Mouse (Mus musculus) ovary, postnatal 36 days (tissue): ENCODE measurements around the gene Rbm25.

Source experiments
- DNase-seq: peaks from one replicate; pipeline ENCODE4 v3.0.0; 2022; ENCODE audit warnings: low spot score, mixed read lengths

Rbm25 gene

DNA sequence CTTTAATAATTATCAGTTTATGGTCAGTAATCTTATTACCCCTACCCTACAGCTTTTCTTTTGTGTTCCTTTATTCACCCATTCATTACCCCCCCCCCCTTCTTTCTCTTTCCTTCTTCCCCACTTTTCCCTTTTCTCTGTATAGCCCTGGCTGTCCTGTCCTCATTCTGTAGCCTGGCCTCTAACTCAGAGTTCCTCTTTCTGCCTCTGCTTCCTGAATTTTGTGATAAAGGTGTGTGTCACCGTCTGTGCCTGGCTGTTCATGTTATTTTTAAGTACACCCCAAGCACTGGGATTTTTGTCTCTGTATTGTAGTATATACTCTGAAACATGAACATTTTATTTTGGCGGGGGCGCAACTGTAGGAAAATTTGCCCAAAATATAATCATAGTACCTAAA lies 19.3 kb downstream of the Rbm25 start:
- DNase-seq: no peak

DNA sequence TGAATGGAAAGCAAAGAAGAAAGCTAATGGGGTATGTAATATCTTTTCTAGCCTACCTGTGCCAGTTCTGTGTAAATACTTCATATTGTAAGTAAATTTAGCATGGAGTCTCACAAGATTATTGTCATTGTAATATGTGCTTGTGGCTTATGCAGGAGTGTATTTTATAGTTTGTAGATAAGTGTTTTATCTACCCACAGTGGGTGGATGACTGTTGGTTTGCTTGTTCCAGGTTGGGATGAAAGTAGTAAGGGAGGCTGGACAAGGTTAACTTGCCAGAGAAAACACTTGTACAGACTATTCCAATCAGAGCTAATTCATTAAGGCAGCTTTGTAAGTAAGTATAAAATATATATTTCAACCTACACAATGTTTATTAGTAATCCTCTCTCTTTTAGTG lies 20.4 kb downstream of the Rbm25 start:
- no peak for DNase-seq

DNA sequence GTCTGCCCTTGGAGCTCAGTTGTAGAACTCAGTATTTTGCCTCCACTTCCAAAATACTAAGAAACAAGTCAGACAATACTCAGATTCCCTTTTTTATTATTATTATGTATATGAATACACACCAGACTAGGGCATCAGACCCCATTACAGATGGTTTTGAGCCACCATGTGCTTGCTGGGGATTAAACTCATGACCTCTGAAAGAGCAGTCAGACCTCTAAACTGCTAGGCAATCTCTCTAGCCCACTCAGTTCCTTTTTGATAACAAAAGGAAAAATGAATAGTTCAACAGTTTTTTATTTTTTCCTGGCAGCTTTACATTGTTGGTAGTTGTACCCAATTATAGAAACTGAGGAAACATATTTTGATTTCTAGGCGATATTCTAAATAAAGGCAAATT lies 54.4 kb downstream of the Rbm25 start:
- DNase-seq: no peak

DNA sequence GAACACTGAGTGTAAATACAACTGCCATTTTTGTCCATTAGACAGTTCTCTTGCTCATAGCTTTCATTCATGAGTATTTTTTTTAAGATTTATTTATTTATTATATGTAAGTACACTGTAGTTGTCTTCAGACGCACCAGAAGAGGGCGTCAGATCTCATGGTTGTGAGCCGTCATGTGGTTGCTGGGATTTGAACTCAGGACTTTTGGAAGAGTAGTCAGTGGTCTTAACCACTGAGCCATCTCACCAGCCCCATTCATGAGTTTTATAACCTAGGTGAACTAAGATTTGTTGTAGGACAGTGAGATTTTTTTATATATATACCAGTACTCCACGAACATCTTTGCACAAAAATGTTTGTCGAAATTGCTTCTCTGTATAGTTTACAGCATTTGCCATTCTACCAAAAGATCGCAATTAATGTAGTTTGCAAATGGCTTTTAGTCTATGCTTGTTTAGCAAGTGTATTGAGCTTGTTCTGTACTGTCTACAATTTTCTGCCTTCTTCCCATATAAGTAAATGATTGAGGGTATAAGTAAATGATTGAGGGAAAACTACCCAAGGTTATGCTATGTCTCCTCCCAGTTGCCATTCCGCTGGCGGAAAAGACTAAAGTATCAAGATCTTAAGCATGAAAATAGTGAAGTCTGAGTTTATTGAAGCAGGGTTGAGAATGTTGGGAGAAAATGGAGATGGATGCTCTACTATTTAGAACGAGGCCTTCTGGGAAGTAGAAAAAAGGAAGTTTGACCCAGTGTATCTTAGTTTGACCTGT lies 55.7 kb downstream of the Rbm25 start:
- DNase-seq: no peak

DNA sequence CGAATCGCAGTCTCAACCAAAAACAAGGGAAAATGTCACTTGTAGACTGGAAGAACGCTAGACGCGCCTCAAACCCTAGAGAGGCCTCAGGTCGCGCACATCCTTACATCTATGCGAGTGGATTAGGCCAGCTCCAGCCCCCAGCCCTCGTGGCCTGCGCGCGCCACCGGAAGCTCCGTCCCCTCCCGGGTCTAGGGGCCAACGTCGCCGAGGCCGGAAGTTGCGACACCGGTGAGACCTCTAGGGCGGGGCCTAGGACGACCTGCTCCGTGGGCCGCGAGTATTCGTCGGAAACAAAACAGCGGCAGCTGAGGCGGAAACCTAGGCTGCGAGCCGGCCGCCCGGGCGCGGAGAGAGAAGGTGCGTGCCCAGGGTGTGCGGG lies 56.9 kb downstream of the Rbm25 start, which contains the start of gene Psen1:
Gene Psen1, plus strand, starts transcription at position 219 of the 382 bp plus-strand sequence.
- DNase-seq: peak; percentile 93

DNA sequence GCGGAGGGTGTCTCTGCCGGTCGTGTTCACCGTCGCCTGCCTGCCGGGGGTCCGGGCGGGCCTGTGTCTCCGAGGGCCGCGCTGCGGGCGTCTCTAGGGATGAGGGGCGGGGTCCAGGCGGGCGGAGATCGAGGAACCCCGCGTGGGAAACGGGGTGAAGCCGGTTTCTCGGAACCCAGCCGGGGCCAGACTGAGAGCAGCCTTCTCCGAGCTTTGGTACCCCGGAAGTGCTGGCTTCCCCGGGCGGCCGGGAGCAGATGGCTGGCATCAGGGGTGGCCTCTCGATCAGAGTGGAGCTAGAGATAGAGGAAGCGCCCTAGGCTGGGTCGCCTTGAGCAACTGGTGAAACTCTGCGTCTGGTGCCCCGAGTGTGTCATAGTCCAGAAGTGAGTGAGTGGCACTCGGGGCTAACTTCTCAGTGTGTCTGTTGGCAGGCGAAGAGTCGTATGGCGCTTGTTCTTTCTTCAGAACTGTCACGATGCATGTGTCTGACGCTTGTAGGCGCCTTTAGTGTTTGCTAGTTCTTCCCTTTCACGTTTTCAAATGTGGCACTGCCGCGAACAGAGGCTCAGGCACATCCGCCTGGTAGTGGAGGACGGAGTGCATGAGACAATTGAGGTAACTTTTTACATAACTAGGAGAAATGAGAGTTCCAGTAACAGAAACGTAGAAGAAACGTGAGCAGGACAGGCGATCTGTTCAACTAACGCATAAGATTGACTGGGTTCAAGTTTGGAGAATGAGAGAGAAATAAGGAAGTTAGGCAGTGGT lies 57.5 kb downstream of the Rbm25 start:
- no peak for DNase-seq

DNA sequence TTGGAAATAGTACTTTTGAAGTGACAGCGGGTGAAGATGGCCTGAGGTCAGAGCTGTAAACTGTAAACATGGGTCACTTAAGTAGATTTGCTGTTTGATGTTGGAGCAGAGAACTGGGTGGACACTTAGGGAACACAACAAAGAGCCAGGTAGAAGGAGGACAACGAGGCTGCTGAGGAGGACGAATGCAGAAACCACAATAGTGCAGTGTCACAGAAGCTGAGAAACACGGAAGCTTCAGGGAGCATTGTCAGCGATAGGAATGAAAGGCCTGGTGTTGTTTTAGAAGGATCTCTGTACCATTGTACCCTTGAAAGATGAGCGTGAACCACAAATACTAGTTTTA lies 58.0 kb downstream of the Rbm25 start:
- DNase-seq: no peak

DNA sequence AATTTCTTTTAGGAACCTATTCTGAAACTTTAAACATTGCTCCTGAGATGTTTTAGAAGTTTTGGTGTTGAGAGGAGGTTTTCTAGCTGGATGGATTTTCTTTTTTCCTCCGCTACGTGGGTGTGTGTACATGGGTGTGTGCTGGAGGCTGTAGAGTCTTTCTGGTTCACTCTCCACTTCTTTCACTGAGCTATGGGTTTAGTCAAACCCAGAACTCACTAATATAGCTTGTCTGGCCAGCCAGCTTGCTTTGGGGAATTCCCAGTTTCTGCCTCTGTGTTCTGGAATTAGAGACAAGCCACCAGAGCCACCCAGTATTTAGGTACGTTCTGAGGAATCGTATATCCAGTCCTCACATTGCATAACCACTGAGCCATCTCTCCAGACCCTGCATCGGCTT lies 63.0 kb downstream of the Rbm25 start:
- no peak for DNase-seq

DNA sequence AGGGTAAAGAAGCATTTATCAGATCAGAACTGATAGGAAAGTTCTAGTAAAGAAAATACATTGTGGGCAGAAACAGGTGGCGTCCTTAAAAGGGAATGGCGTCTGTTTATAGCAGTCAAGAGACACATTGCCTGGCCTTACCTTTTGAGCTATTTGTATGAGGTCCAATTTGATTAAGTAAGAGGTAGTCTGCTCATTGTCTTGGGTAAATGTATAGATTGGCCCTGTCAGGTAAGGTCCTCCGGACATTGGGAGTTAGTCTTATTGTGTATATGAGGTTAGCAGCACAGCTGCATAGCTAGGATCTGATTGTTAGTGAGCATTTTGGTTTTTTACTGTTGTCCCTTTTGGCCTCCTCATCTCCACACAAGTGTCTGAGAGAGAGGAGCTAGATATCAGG lies 63.6 kb downstream of the Rbm25 start:
- DNase-seq: no peak

DNA sequence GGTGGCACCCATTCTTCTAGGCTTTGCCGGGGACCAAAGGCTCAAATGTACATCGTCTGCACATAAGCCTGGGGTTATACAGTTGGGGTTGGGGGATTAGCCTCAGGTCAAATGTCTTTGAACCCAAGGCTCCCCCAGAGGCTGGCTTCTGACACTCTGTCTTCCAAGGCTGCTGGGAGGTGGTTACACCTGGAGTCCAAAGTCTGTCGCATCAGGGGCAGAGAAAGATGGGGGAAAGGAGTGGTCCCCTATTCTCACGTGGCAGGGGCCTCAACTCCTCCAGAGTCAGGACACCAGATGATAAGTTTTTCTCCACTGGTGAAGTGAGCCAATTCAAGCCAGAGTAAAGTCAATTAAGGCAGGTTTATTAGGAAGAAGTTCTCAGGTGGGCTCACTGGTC lies 67.6 kb downstream of the Rbm25 start:
- DNase-seq: no peak

DNA sequence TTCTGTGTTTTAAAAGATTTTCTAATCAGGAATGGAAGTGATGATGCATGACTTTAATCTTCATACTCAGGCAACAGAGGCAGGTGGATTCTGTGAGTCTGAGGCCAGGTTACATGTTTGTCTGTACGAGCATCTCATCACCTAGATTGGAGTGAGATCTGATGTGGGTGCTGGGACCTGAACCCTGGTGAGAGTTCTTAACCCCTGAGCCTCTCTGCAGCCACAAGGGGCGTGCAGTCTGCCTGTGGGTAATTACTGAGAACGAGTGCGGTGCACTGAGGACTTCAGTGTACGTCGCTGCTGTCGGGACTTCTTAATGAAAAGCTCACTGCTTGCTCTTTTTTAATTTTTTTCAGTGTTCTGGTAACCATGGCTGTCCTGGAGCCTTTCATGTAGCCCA lies 70.6 kb downstream of the Rbm25 start:
- no peak for DNase-seq

DNA sequence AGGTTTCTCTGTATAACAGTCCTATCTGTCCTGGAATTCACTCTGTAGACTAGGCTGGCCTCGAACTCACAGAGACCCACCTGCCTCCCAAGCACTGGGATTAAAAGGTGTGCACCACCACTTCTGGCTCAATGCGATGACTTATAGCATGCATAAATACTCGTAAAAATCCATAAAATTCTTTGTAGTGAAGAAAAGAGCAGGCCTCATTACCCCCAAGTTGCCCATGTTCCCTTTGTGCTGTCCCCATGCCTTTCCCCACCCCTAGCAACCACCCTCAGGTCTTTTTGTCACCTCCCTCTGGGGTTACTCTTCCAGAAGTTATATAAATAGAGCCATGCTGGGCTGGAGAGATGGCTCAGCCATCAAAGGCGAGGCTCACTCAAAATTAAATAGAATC lies 71.8 kb downstream of the Rbm25 start:
- no peak for DNase-seq

DNA sequence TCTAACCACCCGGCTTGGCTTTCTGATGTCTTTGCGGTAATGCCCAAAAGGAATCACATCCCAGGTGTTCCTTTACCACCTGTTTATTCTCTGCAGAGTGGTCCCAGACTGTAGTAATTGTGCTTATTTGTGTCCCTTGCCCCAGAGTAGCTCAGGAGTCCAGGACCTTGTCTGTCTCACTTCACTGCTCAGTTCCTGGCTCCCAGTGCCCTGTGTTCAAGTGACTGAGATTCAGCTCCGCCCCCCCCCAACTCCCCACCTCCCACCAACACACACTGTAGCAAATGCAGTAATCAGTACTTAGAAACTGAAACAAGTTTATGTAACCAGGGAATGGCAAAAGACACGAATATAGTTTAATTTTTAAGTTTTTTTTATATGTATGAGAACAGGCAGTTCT lies 75.9 kb downstream of the Rbm25 start:
- DNase-seq: no peak

DNA sequence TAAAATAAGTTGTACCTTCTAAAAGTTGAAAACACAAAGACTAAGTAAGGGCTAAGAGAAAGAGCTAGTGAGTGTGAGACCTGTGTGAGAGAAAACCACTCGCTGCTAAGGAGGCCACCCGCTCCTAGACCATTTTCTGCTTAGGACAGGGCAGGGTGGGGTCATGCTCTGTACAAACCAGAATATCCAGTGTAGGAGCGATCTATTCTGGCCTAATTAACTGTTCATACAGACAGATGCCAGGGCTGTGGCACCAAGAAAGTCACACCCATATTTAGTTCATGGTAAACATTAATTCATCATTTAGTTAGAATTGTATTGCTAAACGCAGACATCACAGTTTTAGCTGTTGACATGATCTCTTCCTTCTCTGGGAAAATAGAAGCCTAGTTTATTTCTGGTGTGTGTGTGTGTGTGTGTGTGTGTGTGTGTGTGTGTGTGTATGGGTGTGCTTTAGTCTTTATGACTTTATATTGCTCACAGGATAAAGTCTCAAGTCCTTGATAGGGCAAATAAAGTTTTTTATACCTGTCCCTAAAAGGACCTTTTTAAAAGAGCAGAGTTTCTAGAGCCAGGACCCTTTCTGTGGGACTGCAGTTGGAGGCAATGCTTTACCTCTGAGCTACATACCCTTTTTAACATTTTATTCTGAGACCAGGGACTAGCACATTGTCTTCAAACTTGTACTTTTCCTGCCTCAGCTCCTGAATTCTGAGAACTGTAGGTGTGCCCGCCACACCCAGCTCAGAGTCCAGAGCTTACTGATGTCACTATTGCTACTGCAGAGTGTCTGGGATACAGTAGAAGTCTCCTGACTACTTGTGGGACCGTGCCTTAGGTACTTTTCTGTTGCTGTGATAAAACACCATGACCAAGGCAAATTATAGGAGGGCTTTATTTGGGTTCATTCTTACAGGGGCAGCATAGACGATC lies 77.4 kb downstream of the Rbm25 start:
- no peak for DNase-seq

DNA sequence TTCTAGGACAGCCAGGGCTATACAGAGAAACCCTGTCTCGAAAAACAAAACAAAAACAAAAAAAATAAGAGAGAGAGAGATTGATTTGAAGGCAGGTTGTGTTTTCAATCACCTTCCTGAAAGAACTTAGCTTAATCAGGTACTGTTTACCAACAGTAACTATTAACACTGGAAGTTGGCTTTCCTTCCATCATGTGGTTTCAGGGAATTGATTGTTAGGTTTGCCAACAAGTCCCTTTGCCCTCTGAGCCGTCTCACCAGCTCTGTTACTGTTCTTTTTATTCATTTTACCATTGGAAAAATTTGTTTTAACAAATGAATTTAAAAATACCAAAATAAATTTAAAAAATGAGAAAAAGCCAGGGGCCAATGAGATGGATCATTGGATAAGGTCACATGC lies 78.9 kb downstream of the Rbm25 start:
- DNase-seq: no peak

DNA sequence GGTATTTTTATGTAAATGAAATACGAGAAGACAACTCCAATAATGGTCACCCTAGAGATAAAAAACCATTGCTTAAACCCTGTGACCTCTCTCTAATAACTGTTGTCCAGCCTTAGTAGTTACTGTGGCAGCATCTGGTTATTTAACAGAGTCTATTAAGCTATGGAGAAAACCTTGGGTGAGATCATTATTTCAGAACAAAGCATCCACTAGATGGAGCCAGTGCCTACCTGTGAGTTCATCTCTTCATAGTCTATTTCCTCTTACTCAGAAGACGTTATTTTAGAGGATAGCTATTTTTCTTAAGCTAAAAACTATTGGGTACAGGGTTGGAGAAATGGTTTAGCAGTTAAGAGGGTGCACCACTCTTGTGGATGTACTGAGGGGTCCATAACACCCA lies 82.7 kb downstream of the Rbm25 start:
- DNase-seq: no peak

DNA sequence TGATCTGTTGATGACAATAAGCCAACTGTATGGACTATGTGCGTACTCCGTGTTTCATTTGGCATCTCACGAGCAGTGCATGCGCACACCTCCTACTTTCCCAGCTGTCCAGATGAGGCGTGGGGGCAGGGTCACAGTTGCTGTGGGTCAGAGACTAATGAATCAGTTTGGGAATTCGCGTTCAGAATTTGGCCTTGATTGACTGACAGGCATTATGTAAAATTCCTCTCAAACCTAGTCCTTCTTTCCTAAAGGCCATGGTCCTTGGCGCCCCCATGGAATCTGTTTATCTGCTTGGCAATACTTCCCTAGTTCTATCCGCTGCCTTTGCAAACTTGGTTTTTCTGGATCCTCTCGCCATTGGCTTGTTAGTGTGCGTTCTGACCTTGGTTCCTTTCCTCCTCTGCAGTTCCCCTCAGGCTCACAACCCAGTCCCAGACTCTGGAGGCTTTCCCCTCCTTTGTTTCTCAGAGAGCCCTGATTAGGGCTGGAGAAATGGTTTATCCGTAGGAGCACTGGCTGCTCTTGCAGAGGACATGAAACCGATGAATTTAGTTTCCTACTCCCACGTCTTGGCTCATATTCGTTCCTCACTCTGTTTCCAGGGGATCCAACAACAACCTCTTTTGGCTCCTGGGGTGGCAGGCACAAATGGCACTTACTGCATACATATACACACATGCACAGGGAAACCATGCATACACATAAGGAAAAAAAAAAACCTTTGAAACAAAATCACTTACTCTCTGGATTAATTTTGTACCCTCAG lies 85.6 kb downstream of the Rbm25 start:
- peak; percentile 40 for DNase-seq

DNA sequence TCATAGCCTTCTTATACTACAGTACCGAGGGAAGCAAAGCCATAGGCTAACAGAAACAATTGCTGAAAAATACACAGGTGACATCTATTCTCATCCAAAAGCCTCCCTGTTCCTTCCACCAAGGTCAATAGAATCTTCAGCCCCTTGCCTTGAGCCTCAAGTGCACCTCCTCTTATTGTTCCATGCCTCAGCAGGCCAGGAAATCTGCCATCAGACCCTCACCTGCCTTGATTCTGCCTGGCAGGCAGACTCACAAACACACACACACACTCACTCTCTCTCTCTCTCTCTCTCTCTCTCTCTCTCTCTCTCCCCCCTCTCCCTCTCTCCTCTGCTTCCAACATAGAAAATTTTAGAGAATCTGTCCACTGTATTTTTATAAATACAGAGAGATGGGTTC lies 88.4 kb downstream of the Rbm25 start:
- DNase-seq: no peak

DNA sequence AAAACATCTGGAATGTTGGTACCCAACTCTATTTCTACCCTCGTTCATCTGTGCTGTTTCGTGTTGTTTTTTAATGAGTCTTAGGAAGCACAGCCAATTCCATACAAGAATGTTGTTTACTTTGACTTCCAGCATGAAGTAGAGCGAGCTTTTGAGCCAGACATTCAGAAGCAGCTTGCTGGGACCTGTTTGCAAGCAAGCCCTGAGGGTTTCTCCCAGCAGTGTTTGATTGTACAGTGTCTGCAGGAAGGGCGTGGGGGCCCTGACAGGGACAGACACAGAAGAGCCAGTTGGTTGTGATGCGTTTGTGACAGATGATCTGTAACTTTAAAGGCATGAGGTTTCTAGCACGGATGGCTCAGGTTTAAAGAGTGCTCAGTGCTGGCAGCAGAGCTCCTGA lies 90.2 kb downstream of the Rbm25 start:
- DNase-seq: no peak

DNA sequence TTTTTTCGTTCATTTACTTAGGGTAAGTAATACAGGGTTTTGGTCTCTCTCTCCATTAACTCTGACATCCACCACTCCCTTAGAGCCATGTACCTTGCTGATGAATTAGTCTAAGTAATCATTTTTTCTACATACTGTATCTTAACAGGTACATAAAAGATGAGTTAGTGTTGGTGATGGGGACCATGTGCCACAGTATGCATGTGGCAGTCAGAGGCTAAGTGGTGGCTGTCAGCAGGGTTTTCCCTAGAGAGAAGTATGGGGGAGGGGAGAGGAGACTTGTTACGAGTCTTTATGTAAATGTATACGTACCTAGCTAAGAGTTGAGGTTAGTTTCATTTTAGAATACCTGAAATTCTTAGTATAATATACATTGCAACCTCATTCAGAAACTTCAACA lies 92.0 kb downstream of the Rbm25 start:
- no peak for DNase-seq

DNA sequence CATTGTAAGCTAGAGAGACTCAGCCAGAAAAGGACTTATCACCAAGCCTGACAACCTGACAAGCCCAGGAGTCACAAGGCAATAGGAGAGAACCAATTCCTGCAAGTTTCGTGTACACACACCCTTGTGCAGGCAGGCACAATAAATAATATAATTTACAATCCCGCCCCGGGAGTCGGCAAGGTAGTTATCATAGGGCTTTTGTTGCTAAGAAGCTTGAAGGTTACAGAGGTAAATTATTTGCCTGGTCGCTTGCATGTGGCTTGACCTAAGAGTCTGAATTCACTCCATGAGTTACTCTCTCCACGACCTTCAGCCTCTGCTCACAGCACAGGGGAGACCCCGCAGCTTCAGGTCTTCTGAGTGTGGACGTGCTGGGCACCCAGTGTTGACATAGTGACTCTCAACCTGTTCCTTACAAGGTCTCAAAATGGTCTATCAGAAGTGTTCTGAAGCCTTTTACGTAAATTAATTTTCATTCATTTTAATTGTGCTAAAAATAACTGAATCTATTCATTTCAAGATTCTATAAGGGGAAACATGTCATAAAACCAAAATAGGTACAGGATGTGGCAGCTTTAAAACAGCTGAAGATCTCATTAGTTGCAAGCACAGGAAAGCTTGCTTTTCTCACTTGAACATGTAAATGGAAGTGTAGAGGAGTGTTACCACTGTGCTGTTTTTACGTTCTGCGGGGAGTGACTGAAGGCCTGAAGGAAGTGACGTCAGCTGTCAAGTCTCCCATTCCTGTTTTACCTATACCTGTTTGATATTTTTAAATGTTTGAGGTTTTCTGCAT lies 95.7 kb downstream of the Rbm25 start:
- DNase-seq: no peak
